Mouse (Mus musculus) c-Kit-positive CD71-positive TER-119-positive erythroid progenitor cells, embryonic 14.5 days (primary cell): ENCODE data around the gene Pkd1.
A peak's percentile ranks its signal among the peaks of the same experiment; 100 is the strongest.

Source experiments
- DNase-seq: peaks from one replicate; pipeline ENCODE4 v3.0.0-alpha.2; 2013; ENCODE audit warnings: low spot score

The Pkd1 gene

GRCm38 (mm10) chr17:24608370-24608769, 58.7 kb downstream of the Pkd1 start:
- DNase-seq = no peak

- no peak for DNase-seq
Measured at GRCm38 (mm10) chr17:24608874-24609273, 59.2 kb downstream of the Pkd1 start.

DNA sequence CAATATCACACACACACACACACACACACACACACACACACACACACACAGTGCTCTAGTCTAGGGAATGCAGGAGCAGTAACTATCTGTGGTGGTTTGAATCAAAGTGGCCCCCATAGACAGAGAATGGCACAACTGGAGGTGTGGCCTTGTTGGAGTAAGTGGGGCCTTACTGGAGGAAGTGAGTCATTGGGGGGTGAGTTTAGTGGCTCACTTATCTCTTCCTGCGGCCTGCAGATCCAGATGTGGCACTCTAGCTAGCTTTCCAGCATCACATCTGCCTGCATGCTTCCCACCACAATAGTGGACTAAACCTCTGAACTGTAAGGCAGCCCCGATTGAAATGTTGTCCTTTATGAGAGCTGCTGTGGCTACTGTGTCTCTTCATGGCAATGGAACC, 61.1 kb downstream of the Pkd1 start:
- DNase-seq = no peak

DNA sequence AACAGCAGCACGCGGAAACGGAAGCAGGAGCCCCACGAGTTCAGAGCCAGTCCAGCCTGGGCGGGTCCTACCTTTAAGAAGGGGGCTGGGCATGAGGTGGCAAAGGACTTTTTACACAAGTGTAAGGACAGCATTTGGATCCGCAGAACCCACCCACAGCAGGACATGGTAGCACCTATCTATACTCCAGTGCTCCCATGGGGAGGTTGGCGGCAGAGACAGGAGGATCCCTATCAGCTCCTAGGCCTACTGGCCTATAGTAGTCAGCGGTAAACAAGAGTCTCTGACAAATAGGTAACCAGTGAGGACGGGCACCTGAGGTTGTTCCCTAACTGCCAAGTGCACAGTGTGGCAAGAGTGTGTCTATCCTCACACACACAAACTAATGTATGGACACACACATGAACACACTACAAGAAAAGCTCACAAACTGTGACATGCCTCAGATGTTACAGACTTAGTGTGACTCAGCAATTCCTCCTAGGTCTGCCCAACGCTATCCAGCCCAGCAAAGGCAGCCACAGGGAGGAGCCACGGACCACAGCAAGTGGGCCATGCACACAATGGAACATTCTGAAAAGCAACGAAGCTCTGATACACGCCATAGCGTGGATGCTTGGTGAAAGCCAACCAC, 68.0 kb downstream of the Pkd1 start:
- DNase-seq = peak; percentile 76

- DNase-seq = no peak
Measured at GRCm38 (mm10) chr17:24625472-24625871, 75.8 kb downstream of the Pkd1 start.

GRCm38 (mm10) chr17:24628646-24629045, 79.0 kb downstream of the Pkd1 start:
- DNase-seq = peak; percentile 81

DNA sequence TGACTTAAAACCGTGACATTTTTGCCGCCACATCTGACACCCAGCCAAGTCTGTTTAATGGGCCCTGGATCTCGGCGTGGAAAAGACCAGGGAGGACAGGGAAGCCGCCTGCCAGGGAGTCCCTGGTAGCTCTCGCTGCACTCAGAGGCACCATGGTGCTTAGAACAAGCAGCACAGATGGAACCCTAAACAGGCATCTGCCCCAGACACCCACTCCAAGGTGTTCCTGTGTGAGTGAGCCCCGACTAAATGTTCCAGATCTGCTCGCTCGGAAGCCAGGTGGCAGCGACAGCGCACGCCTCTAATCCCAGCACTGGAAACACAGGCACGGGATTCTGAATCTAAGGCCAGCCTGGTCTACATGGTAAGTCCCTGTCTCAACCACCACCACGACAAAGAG, 80.4 kb downstream of the Pkd1 start:
- DNase-seq = no peak

GRCm38 (mm10) chr17:24632167-24632812, 82.7 kb downstream of the Pkd1 start, which contains the start of the genes Tsc2 and Nthl1:
TSS of gene Tsc2 (minus strand) at chr17:24632630.
TSS of gene Nthl1 (plus strand) at chr17:24632680.
- DNase-seq = peak; percentile 71

DNA sequence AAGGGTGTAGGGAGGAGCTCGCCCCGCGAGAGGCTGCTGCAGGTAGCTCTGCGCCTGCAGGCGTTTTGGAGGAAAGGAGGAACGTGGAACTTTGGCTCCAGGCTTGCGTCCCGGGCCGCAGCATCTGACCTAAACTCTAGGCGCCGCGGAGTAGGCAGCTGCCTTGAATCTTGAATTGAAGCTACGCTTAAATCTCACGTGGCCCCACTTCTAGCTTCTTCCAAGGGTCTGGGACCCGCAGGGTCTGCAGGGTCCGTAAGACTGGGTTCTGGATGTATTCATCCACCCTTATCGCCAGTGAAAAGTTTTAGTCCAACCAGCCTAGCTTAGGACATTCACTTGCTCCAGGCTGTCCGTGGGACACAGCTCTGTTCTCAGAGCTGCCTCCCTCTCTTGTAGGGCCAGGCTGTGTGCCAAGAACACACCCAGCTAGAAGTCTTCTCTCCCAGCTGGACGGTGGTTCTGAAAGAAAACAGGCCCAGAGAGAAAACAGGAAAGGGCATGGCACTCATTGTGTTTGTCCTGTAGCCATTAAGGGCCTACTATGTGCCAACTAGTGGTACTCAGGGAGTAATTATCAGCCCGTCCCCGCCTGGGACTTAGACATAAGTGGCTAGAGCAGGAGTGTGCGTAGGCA, 83.3 kb downstream of the Pkd1 start:
- DNase-seq = no peak

- DNase-seq = no peak
Measured at GRCm38 (mm10) chr17:24633831-24634230, 84.2 kb downstream of the Pkd1 start.

DNA sequence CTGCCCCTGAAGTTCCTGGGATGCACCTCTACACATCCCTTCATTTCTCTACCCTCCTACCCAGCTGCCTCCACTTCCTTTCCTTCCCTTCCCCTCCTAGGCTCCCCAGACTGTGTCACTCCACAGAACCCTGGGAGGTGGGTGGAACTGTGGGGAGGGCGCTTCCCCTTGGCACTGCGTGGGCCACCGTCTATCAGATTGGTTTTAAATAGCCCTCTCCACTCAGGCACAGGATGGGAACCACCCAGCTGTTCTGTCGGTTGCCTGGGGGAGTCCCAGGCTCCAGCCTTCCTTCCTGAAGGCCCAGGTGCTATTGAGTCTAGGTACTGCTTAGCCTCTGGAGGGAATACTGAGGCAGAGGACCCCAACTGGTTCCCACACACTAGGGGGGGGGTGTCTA, 85.4 kb downstream of the Pkd1 start:
- DNase-seq = no peak

DNA sequence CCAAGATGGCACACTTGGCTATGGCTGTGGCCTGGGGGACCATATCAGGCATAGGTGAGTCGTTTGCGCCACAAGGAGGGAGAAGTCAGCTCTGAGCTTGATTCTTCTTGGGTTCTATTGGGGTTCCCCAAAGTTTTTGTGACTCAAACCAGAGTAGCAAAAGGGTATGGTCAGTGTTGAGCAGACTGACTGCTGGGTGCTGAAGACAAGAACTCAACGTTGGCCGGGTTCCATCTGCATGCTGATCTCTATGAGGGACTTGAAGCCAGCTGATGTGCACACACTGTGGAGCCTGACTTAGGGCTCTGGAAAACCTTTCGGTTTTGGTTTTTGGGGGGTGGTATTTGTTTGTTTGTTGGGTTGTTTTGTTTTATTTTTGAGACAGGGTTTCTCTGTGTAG, 86.1 kb downstream of the Pkd1 start:
- DNase-seq = no peak

- no peak for DNase-seq
Measured at GRCm38 (mm10) chr17:24636781-24637481, 87.3 kb downstream of the Pkd1 start.

DNA sequence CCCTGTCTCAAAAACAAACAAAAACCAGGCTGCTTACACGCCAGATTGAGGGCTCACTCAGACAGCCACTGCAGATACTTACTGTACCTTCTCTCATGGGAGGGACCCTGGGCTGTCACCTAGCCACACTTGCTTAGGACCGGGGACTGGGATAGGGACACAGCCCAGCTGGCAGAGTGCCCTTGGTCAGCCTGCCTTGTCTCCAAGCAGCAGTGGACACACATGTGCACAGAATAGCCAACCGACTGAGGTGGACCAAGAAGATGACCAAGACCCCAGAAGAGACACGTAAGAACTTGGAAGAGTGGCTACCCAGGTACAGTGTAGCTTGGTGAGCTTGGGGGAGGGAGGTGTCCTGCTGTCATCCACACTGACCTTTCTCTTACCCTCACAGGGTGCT, 88.6 kb downstream of the Pkd1 start:
- DNase-seq = no peak

DNA sequence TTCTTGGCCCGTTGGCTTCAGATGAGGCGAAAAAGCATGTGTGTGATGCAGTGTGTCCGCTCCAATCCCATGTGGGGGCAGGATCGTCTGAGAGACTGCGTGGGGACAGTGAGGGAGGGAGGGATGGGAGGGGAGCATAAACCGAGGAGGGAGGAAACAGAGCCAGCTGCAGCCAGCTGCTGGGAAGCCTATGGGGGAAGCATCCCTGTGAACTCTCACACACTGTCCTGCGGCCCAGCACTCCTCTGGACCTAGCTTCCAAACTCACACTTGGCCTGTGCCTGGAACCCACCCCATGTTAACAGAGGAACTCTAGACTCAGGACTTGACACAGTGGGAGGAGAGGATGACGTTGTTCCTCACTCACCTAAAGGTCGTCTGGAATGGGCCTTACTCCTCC, 89.2 kb downstream of the Pkd1 start:
- no peak for DNase-seq

GRCm38 (mm10) chr17:24639571-24639988, 89.9 kb downstream of the Pkd1 start:
- DNase-seq = no peak

DNA sequence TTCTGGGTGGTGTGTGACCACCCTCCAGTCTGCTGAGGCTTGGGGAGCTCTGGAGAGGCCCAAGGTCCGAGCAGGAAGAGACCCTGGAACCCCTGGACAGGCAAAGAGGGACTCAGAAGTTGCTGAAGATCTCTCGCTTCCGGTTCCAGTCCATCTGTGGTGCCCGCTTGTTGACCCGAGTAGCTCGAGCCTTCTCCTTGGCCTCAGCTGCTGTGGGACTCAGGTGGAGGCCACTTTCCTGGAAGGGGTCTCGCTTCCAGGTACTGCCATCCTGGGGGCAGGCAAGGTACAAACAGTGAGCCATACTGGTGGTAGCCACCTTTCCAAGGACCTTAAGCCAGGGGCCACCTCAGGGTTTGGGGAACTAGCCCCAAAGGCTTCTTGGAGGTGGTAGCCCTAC, 90.5 kb downstream of the Pkd1 start:
- no peak for DNase-seq

DNA sequence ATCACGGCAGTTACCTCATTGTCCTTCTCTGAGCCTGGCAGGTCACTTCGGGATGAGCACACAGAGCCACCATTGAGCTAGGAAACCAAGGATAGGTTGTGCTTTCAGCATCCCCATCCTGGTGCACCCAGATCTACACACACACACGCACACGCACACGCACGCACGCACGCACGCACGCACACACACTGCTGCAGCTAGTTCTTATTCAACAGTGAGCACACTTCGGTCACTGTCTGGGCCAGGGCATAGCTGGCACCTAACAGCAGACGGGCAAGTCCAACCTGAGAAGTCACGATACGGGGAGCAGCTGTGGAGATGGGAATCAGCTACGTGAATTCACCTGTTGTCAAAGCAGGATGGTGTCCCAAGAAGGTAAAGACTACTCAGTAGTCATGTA, 90.9 kb downstream of the Pkd1 start:
- DNase-seq = no peak

- DNase-seq = no peak
Measured at GRCm38 (mm10) chr17:24641944-24642343, 92.3 kb downstream of the Pkd1 start.

DNA sequence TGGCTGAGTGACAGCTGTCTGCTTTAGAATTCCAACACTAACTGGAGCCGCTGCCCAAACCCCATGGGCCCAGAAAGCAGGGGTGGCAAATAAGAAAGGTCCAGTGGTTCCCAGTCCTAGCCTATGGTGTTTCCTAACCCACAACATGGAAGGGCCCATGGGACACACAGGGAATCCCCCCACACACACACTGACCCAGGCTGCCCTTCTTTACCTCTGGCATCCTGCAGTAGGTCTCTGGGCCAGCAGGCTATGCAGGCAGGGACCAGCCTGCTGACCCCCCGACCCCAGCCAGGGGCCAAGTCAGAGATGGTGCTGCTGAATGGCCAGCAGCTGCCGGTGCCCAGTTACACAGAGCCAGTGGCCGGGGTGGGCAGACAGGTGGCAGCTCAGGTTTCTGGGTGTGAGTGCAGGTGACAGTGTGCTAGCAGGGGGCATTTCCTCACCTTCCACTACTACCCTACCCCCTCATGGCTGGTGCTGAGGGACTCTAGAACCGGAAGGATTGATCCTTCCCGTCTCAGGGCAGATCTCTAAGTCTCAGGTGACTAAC, 93.2 kb downstream of the Pkd1 start:
- DNase-seq = no peak

GRCm38 (mm10) chr17:24644030-24644715, 94.5 kb downstream of the Pkd1 start:
- DNase-seq = no peak
